Mouse (Mus musculus) large intestine, adult 2 months (tissue): ENCODE results near the gene Sap30l. TPM values are rescaled to one million over a fixed set of nuclear protein-coding genes. Genes with fewer than 3 reads are reported as not detected.

ENCODE experiments used
- DNase-seq: peaks from one replicate; pipeline ENCODE4 v3.0.0-alpha.2; 2012; ENCODE audit warnings: low read depth, low spot score
- WGBS: fragments of 180-500 bp; shearing (Covaris S2); methylation state at CpG from one replicate; pipeline ENCODE4 v1.1.7; 2018; 5-methylcytosine and 5-hydroxymethylcytosine counted together
- polyA plus RNA-seq: library from polyadenylated mRNA; depleted of rRNA; stranded (reverse); fragments of >200 nt; gene quantifications from 2 replicates; pipeline ENCODE4 v1.2.3, GENCODE M21; 2012; rRNA removed

Sap30l gene
- 33.9 and 41.1 TPM in 2 replicates for polyA plus RNA-seq

DNA sequence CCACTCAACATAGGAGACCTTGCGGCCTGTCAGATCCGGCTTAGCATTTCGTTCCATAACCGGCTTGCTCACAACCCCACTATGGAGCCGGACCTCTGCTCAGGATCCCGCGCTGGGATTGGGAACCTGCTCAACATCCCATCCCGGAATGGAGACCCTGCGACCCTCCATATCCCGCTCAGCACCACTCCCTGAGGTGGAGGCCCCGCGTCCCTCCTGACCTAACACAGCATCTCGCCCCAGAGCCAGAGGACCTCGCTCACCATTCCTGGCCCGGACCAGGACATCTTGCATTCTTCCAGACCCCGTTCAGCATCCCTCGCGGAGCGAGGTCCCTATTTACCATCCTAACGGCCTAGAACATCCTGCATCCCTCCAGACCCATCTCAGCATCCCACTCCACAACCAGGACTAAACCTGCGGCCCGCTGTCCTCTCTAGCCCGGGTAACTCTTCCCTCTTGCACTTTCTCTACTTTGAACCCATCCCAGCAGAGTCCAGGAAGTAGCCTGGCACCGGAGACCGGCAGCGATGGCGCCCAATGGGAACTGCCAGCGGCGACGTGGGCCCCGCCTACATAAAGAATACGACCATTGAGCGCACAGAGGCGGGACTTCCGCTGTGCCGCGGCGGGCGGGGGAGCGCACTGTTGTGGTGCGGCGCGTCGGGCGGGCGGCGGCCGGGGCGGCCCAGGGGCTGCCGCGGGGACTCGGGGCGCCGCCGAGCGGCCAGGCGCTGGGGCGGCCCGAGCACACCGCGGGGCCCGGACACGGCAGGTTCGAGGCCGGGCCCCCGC is at the start of gene Sap30l:
Sap30l (plus strand) TSS at position 667 of the 795 bp plus-strand sequence.
- WGBS, result under 1% methylated on average over 66 of the region's 66 CpGs
- DNase-seq, result peak; percentile 84

DNA sequence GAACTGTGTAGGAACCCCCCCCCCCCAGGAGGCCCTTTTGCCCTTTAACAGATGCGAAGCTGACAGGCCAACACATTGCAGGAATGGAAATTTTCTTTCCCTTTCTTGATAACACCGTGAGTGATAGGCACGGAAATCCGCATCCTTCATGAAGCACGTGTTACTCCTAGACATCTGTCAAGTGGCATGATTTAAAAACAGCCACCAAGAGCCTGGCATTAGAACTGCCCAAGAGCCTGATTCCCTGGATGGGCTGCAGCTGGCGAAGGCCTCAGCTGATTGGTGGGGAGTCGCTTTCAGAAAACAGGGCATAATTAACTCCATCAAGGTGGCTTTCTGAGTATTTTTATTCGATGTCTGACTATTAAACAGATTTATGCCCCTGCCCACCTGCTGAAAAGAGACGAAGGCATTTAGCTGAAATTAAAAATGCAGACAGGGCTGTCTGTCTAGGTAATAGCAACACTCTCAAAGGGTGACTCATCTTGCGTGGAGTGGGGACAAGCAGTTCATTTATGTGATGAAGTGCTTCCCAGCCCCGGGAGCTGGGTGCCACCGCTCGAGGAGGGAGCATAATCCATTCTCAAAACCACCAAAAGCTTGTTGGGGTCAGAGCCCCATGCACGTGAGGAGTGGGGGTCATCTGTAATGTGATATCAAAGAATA is 47.8 kb upstream of the Sap30l start:
- whole genome bisulfite sequencing, result 81% methylated on average over 14 of the region's 14 CpGs
- no peak for DNase-seq

DNA sequence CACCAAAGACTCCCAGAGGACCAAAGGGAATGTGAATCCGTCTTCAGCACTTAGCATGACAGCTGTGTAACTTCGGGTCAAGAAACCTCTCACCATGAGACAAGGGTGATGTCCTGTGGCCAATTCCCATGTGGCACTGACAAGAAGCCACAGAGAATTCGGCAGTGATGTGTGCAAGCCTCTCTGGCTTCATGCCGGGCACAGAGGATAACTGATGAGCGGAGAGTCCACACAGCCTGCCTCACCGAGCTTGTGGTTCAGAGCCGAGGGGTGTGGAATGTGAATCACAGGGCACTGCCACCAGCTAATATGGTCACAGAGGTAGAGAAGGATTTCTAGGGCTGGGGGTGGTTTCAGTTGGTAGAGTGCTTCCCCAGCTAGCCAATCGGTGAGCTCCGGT is 42.8 kb upstream of the Sap30l start:
- no peak for DNase-seq
- 87% methylated on average over 9 of the region's 9 CpGs for WGBS

DNA sequence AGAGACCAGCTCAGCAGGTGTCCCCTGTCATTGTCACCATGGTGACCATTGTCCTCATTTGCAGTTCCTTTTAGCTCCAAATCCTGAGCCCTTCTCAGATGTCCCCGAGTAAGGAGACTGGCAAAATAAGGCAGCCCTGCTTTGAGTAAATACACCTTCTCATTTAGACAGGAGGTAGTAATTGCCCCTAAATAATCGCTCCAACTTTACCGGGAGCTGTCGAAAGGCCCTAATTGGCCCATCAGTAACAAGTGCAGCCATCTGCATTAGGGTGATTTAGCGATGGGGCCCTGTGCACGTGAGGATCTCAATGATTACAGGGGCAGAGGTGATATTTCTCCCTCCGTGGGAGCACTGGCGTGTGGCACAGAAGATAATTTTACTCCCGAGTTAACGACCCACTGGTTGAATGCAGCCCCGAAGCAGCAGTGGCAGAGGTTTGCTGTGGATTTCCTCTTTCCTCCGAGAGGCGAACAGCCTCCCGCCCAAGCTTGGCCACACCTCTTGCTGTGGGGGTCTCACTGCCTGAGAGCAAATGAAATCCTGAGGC is 40.9 kb upstream of the Sap30l start:
- 55% methylated on average over 14 of the region's 14 CpGs for WGBS
- no peak for DNase-seq

DNA sequence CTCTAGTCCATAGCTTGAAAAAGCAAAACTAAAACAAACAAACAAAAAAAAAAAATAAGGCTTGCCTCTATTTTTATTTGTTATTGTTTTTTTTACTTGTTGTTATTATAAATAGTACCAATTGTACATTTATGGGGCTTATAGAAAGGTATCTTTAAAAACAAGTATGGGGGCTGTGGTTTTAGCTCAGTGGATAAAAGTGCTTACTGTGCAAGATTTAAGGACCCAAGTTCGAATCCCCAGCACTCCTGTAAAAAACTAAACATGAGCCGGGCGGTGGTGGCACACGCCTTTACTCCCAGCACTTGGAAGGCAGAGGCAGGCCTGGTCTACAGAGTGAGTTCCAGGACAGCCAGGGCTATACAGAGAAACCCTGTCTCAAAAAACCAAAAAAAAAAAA is 40.1 kb upstream of the Sap30l start:
- no peak for DNase-seq
- WGBS, result 95% methylated on average over 4 of the region's 4 CpGs

DNA sequence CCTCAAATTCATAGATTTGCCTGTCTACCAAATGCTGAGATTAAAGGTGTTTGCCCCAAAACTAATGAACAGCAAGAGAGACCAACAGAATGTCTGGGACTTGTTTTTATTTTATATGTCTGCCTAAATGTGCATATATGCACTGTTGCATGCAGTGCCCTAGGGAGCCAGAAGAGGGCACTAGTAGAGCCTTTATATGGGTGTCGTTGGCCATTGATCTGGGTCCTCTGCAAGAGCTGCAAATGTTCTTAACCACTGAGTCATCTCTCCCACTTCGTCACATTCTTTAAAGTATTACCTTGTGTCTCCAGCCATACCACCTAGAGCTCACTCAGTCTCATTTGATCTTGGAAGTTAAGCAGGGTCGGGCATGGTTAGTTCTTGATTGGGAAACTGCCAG is 37.3 kb upstream of the Sap30l start:
- no peak for DNase-seq
- 89% methylated on average over 3 of the region's 3 CpGs for WGBS

DNA sequence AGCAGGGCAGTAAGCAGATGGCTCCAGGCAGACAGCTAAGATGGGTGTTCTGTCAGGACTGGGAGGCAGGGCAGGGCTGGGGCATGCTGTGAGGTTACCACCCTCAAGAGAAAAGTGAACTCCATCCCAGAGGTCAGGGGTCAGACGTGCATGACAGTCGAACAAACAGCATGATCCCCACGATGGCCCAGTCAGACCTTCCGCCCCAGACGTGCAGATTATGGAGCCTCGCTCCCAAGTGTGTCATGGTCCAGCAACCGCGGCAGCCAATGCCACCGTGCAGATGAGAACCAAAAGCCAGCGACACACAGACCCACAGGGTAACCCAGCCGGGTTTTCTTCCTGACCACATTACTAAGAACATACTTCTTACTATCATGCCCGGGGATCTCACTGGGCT is 34.8 kb upstream of the Sap30l start:
- no peak for DNase-seq

DNA sequence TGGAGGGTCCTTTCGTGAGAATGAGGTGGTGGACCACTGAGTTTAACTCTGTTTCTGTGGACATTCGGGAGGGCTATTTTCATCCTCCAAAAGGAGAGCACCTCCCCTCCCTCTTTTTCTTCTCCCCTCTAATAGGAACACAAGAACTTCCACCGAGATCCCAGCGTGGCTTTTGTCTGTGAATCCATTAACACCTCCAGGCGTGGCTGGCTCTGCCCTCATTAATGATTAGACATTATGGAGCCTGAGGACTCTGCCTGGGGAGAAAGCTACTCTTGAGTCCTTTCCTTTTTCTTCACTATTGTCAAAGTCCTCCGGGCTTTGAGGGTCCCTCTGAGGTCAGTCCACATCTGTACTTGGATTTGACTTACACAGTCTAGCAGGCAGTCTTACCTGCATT is 34.3 kb upstream of the Sap30l start:
- 45% methylated on average over 6 of the region's 6 CpGs for WGBS
- DNase-seq, result no peak

More for the DNA sequence above, 34.8 kb upstream of the Sap30l start:
- 65% methylated on average over 12 of the region's 12 CpGs for WGBS

DNA sequence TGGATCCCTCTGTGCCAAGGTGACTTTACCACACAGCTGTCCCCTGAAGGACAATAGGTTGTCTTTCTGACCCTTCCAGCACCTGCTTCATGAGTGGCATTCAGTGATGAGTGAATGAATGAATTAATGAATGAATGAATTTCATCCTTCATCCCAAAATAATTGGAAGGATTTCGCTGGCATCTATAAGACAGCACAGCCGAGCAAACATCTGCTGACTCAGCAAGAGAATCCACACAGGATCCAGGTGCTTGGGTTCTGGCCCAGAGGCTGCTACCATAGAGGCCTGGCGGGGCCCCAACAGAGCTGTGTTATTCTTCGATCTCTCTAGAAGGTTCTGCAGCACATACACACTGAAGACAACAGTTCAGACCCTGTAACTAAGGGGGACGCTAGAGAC is 30.7 kb upstream of the Sap30l start:
- DNase-seq, result no peak
- 89% methylated on average over 5 of the region's 5 CpGs for WGBS

DNA sequence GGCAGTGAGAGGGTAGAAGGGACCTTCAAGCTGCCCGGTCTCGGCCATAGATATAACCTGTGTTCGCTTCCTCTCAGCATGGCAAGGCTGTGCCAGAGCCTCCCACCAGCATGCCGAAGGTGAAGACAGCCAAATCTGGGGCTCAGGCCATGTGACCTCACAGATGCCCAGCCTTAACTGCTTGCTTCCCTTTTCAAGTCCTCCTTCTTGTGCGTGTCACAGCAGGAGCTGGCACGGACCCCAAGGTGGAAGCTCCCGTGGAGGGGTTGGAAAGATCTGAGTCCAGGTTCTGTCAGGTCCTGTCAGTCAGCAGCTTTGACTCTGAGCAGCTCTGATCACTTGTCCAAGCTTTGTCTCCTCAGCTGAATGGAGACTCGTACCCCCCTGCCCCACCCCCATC is 29.8 kb upstream of the Sap30l start:
- WGBS, result 93% methylated on average over 8 of the region's 8 CpGs
- DNase-seq, result no peak

DNA sequence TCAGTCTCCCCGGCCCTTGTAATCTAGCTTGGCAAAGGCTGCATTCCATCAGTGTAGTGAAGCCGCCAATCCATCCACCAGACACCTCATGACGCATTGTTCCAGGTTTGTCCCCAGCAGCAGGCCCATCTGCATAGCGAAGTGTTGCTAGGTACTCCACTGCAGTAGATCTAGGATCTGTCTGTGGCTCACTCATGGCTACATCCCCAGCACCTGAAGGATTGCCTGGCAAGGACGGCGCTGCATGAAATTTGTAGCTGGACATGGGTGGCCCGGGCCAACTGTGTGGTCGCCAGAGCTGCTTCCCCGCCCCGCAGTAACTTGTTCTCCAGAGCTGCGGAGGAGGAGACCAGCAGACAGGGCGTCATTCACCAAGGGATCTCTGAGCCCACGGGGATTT is 28.0 kb upstream of the Sap30l start:
- WGBS, result 71% methylated on average over 13 of the region's 13 CpGs
- DNase-seq, result no peak

DNA sequence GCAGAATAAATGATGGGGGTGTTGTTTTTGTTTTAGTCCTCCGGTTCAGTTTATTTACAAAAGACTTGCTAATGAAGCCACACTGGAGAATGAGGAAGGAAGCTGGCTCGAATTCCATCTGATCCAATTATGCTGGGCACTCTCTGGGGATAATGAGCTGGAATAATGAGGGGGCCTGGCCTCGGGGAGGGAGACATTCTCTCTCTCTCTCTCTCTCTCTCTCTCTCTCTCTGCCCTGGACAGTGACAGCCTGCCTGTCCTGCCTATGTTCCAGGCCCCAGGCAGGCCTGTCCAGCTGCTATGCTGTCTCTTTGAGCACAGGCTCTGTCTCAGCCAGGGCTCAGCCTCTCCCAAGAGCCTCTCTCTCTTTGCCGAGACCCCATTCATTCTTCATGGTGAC is 27.5 kb upstream of the Sap30l start:
- no peak for DNase-seq
- WGBS, result 52% methylated on average over 4 of the region's 4 CpGs

DNA sequence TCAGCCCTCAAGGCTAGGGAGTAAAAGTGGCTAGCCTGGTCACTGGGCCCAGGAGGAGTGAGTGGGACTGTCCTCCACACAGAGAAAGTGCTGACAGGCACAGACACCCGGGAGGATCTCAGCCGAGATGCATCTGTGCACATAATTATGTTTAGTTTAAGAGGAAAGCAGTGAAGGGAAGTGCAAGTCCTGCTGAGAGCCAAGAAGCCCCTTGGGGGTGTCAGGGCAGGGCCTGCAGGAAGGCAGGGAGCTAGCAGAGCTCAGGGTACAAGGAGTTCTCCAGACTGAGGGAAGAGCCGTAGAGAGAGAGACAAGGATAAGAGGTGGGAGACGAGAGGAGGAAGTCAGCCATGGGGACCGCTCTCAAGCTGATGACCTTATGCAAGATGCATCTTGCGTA is 25.6 kb upstream of the Sap30l start:
- no peak for DNase-seq
- 74% methylated on average over 6 of the region's 6 CpGs for WGBS

DNA sequence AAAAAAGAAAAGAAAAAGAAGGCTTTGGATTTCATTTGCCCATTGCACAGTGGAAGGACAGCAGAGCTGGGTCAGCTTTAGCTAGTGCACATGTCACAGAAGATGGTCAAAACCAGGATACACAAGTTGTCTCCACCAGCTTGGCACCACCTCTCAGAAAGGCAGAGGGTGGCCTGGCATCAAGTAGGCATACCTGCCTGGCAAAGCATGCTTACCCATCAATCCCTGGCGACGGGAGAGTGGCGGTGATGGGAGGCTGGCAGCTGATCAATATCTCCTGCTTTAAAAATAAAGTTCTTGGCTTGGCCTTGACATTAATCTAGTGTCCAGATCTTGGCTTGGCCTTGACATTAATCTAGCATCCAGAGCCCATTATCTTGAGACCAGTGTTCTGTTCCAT is 24.9 kb upstream of the Sap30l start:
- WGBS, result 84% methylated on average over 3 of the region's 3 CpGs

DNA sequence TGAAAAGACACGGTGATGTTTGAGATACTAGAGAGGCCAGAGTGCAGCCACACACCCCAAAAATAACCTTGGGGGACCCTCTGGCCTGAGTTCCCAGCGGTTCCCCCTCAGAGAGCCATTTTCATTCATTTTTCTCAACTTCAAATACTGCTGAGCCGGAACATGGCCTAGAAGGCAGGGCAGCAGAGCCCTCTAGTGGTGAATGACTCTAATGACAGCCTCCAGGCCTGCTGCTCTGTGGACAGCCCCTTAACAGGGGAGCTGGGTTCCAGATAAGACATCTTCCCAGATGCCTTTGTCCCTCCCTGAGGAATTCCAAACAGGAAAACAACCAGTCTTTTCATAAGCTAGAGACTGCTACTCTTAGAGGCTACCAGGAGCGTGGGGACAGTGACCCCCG is 23.1 kb upstream of the Sap30l start:
- DNase-seq, result no peak
- WGBS, result 26% methylated on average over 5 of the region's 5 CpGs

More for the DNA sequence above, 24.9 kb upstream of the Sap30l start:
- DNase-seq, result no peak

DNA sequence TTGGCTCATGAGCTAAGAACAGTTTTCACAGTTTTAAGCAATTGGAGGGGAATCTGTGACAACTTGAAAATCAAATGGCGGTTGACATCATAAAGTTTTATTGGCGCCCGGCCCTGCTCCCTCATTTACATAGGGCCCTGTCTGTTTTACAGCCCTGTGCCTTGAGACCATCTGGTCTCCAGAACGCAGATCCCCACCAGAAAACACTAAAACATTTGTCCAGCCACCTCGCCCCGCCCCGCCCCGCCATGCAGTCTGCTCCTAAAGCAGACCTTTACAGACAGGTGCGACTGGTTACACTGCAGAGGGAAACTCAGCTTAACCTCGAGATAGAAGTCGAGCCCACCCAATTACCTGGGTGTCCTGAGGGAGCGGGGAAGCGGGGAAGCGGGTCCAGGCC is 21.6 kb upstream of the Sap30l start:
- WGBS, result 25% methylated on average over 14 of the region's 14 CpGs
- no peak for DNase-seq

DNA sequence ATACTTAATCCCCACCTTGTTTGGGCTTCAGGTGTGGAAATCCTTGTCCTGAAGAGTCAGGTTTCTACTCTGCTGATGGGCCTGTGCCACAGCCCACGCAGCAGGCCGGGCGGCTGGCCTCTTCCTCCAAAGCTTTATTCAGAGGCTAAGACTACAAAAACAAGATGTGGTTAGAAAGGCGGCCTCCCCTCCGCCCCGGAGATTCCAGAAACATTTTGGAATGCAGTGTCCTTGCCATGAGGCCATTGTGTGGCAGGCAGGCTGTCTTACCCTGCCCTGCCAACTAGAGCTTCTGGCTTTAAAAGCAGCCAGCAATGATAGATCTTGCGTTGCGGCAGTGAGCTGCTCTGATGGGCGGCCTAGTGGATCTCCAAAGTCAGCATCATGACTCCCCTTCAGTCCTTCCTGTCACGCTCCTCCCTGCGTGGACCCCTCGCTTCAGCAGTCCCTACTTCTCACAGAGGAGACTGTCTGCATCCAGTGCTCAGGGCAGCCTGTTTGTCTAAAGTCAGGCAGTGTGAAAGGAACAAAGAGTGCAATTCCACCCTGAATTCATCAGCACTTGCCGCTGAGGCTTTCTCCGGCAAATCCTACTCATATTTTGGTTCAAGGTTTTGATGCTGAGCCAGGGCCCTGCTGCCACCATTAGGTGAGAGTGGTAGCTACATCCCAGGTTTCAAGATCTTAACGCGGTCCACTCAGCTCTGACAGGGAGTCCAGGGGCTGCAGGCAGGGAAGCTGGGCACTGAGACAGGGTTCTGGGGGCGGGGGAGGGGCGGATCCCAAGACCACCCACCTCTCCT is 14.6 kb upstream of the Sap30l start:
- no peak for DNase-seq
- 70% methylated on average over 18 of the region's 18 CpGs for WGBS

DNA sequence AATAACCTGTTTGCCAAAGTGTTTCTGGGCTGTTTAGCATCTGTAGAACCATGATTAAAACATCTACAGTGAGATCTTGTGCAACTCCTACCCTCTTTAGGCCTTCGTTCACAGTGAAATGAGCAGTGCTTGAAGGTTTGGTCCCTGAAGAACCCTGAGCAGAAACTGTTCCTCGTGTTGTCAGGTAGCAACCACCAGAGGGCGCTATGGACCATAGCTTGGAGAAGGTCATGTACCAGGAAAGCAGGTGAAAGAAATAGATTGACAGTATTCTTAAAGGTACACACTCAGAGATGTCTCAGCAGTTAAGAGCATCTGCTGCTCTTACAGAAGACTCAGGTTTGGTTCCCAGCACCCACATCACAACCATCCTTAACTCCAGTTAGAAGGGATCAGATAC is 13.5 kb upstream of the Sap30l start:
- WGBS, result 26% methylated on average over 3 of the region's 3 CpGs
- no peak for DNase-seq

DNA sequence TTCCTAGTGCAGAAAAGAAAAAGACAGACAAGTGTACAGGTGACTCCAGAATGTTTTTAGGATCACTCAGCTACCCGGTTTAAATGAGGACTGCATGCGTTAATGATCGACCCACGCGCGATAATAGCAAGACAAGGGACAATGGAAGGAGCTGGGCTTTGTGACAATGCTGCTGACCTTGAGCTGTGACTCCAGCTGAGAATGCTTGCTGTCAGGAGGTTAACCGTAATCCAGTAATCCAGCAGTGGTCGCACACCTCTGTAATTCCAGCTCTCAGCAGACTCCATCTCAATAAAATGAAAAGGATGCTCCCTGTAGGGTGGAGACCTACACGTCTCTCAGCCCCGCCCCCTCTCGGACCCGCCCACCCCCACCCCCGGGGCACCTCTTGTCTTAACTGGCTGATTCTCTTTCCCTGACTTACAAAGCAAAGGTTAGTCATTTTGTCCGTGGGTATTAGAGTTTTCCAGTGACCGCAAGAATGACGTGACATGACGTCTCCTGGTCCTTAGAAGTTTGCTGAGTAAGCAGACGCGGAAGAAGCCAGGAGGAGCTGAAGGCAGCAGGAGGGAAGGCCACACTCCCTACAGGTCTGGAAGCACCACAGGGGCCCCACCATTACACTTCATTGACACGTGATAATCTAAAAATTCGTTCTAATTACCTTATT is 10.4 kb upstream of the Sap30l start:
- DNase-seq, result no peak
- WGBS, result 21% methylated on average over 21 of the region's 21 CpGs

DNA sequence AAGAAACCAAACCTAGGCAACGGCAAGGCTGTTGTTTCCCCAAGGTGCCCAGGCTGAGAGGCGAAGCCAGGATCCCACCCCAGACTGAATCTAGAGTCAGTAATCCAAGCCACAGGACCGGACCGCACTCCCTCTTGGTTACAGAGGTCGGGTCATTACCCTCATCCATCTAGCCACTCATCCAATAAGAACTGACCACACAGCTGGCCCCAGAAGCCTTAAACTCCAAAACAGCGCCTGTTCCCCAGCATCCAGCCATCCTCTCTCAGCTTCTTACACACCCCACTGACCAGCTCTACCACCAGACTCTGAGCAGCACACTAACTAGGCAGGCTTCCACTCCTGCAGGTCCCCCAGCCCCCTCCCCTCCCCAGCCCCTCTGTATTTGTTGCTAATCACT is 6.4 kb upstream of the Sap30l start:
- 70% methylated on average over 6 of the region's 6 CpGs for WGBS
- DNase-seq, result no peak
